Mouse (Mus musculus) cerebral cortex, adult 2 months (tissue): Measurements from ENCODE around the gene Cntnap1.

Experiments
- WGBS: fragments of 180-500 bp; shearing (Covaris S2); methylation state at CpG from one replicate; pipeline ENCODE4 v1.1.7; 2018; 5-methylcytosine and 5-hydroxymethylcytosine counted together

Gene Cntnap1

GRCm38 (mm10) chr11:101170811-101171610 is 688 bp downstream of the Cntnap1 start, which contains the start of gene Plekhh3:
Plekhh3 (minus strand) TSS chr11:101171351.
- WGBS: 1% methylated on average over 46 of the region's 50 CpGs

GRCm38 (mm10) chr11:101171721-101172433 is 1.6 kb downstream of the Cntnap1 start:
- WGBS: under 1% methylated on average over 31 of the region's 31 CpGs

GRCm38 (mm10) chr11:101172434-101172815 is 2.1 kb downstream of the Cntnap1 start:
- WGBS: 12% methylated on average over 5 of the region's 5 CpGs

GRCm38 (mm10) chr11:101173112-101173511 is 2.8 kb downstream of the Cntnap1 start:
- WGBS: 18% methylated on average over 11 of the region's 11 CpGs

GRCm38 (mm10) chr11:101173631-101174388 is 3.5 kb downstream of the Cntnap1 start:
- 7% methylated on average over 61 of the region's 61 CpGs for WGBS

GRCm38 (mm10) chr11:101174389-101174745 is 4.0 kb downstream of the Cntnap1 start:
- WGBS: 40% methylated on average over 9 of the region's 9 CpGs

- 23% methylated on average over 14 of the region's 14 CpGs for WGBS
Measured at GRCm38 (mm10) chr11:101174851-101175628, 4.7 kb downstream of the Cntnap1 start, which contains the start of gene Ccr10. Ccr10 (minus strand) TSS chr11:101175443.

GRCm38 (mm10) chr11:101175636-101176116 is 5.4 kb downstream of the Cntnap1 start:
- 9% methylated on average over 11 of the region's 11 CpGs for WGBS

GRCm38 (mm10) chr11:101176117-101176691 is 5.9 kb downstream of the Cntnap1 start:
- WGBS: 2% methylated on average over 25 of the region's 25 CpGs

GRCm38 (mm10) chr11:101176933-101177773 is 6.8 kb downstream of the Cntnap1 start:
- 30% methylated on average over 22 of the region's 22 CpGs for WGBS

GRCm38 (mm10) chr11:101178061-101179058 is 8.0 kb downstream of the Cntnap1 start:
- WGBS: 61% methylated on average over 36 of the region's 36 CpGs

GRCm38 (mm10) chr11:101179306-101179705 is 9.0 kb downstream of the Cntnap1 start:
- WGBS: 80% methylated on average over 15 of the region's 15 CpGs

- WGBS: 84% methylated on average over 17 of the region's 17 CpGs
Measured at GRCm38 (mm10) chr11:101180261-101180660, 9.9 kb downstream of the Cntnap1 start.

GRCm38 (mm10) chr11:101180846-101181740 is 10.8 kb downstream of the Cntnap1 start:
- 49% methylated on average over 10 of the region's 10 CpGs for WGBS

GRCm38 (mm10) chr11:101181961-101182360 is 11.6 kb downstream of the Cntnap1 start:
- WGBS: 92% methylated on average over 11 of the region's 11 CpGs

GRCm38 (mm10) chr11:101182771-101183517 is 12.6 kb downstream of the Cntnap1 start:
- 83% methylated on average over 14 of the region's 14 CpGs for WGBS

GRCm38 (mm10) chr11:101184984-101185383 is 14.7 kb downstream of the Cntnap1 start:
- 87% methylated on average over 12 of the region's 12 CpGs for WGBS
